17 mouse cellular contexts compared by ENCODE assay signal in genomic region chr1:40805891-40806290, GRCm38 (mm10). TPM values are rescaled to one million over a fixed set of nuclear protein-coding genes. Genes with fewer than 3 reads are reported as not detected.
A peak's percentile ranks its signal among the peaks of the same experiment; 100 is the strongest.
DNase-seq lines count a peak whose midpoint lies in the region; ATAC-seq lines count a peak whose summit lies in the region.
"Had no signal": no experiment of that assay in that cellular context is flagged by ENCODE, and none has a peak within 500 bp of the region (broad histone marks: within the 10 kb centered on the region; RNA-seq: fewer than 3 reads in every experiment).

No protein-coding gene starts in this region.

- H3K27ac ChIP-seq in heart, embryonic 11.5 days (ENCODE audit: low read depth, low read length) = peak overlapping the region; percentile 57
- peak overlapping the region; percentile 83 to 93 for H3K27ac ChIP-seq in heart, embryonic 14.5 days (replicated peaks in 1 of 2; ENCODE audit: control insufficient read depth in 1 of 2, insufficient read depth in 1 of 2, low read depth in 2 of 2, low read length in 2 of 2)
- H3K27ac ChIP-seq in kidney, embryonic 15.5 days = no peak overlapping the region
- H3K27ac ChIP-seq: embryonic facial prominence, embryonic 10.5 days; forebrain, embryonic 13.5 days; hindbrain, embryonic 10.5 days; hindbrain, embryonic 14.5 days; intestine, embryonic 15.5 days had no signal

- no peak overlapping the region for H3K9ac ChIP-seq in heart, embryonic 11.5 days (ENCODE audit: low read depth, low read length)
- H3K9ac ChIP-seq in heart, embryonic 14.5 days (ENCODE audit: low read length) = peak overlapping the region; percentile 31
- no peak overlapping the region for H3K9ac ChIP-seq in kidney, embryonic 15.5 days
- H3K9ac ChIP-seq: forebrain, embryonic 13.5 days; forebrain, postnatal 0 days; hindbrain, embryonic 14.5 days; intestine, embryonic 15.5 days had no signal

- no peak overlapping the region for H3K4me3 ChIP-seq in heart, embryonic 11.5 days (ENCODE audit: low read depth, low read length)
- peak overlapping the region; percentile 25 to 30 for H3K4me3 ChIP-seq in heart, embryonic 14.5 days (ENCODE audit: control insufficient read depth in 1 of 2, insufficient read depth in 1 of 2, low read depth in 1 of 2, low read length in 2 of 2)
- H3K4me3 ChIP-seq in kidney, embryonic 15.5 days (replicated peaks) = no peak overlapping the region
- H3K4me3 ChIP-seq: embryonic facial prominence, embryonic 10.5 days; forebrain, embryonic 13.5 days; hindbrain, embryonic 10.5 days; intestine, embryonic 15.5 days had no signal

- 83% methylated on average over 11 of the region's 11 CpGs for WGBS in heart, embryonic 11.5 days (ENCODE audit: insufficient replicate concordance)
- 79% methylated on average over 11 of the region's 11 CpGs for WGBS in heart, embryonic 14.5 days
- 90% methylated on average over 11 of the region's 11 CpGs for WGBS in kidney, embryonic 15.5 days

- H3K27me3 ChIP-seq in heart, embryonic 11.5 days (ENCODE audit: control insufficient read depth, insufficient read depth, low read length) = no peaks in the 10 kb centered on the region
- no peaks in the 10 kb centered on the region for H3K27me3 ChIP-seq in heart, embryonic 14.5 days (ENCODE audit: control insufficient read depth, insufficient read depth, low read length)
- H3K27me3 ChIP-seq in kidney, embryonic 15.5 days = no peaks in the 10 kb centered on the region
- H3K27me3 ChIP-seq: forebrain, embryonic 13.5 days; intestine, embryonic 15.5 days had no signal

- no peaks in the 10 kb centered on the region for H3K36me3 ChIP-seq in heart, embryonic 11.5 days (ENCODE audit: control insufficient read depth, insufficient read depth, low read length)
- no peaks in the 10 kb centered on the region; the same call in 1 of the 2 replicates for H3K36me3 ChIP-seq in heart, embryonic 14.5 days (ENCODE audit: control insufficient read depth, insufficient read depth, low read length)
- H3K36me3 ChIP-seq in kidney, embryonic 15.5 days = no peaks in the 10 kb centered on the region
- H3K36me3 ChIP-seq: embryonic facial prominence, embryonic 10.5 days; hindbrain, embryonic 10.5 days; intestine, embryonic 15.5 days had no signal

- intact Hi-C loops in heart, postnatal 25 days (cut with DNase I) = no loop called here
- intact Hi-C loops in heart, postnatal 36 days (cut with DNase I) = no loop called here
- intact Hi-C loops in heart, postnatal 10 days (cut with DNase I) = no loop called here

- H3K9me3 ChIP-seq in heart, embryonic 11.5 days (replicated peaks; ENCODE audit: control insufficient read depth, low read length) = no peaks in the 10 kb centered on the region
- H3K9me3 ChIP-seq in heart, embryonic 14.5 days (ENCODE audit: control insufficient read depth, low read length) = no peaks in the 10 kb centered on the region
- H3K9me3 ChIP-seq in kidney, embryonic 15.5 days (replicated peaks) = no peaks in the 10 kb centered on the region
- H3K9me3 ChIP-seq: embryonic facial prominence, embryonic 10.5 days; forebrain, embryonic 13.5 days; hindbrain, embryonic 10.5 days; intestine, embryonic 15.5 days had no signal

- peak overlapping the region; percentile 36 for H3K4me2 ChIP-seq in heart, embryonic 11.5 days
- peak overlapping the region; percentile 54 for H3K4me2 ChIP-seq in heart, embryonic 14.5 days (ENCODE audit: low read length)
- no peak overlapping the region for H3K4me2 ChIP-seq in kidney, embryonic 15.5 days
- H3K4me2 ChIP-seq: forebrain, embryonic 13.5 days; hindbrain, embryonic 14.5 days; intestine, embryonic 15.5 days had no signal

- no peak for ATAC-seq in heart, embryonic 11.5 days (replicated peaks; ENCODE audit: insufficient number of reproducible peaks, low FRiP score, low TSS enrichment)
- no peak for ATAC-seq in heart, embryonic 14.5 days (ENCODE audit: insufficient number of reproducible peaks, insufficient read depth, low FRiP score, low read depth)
- ATAC-seq in kidney, embryonic 15.5 days (replicated peaks; ENCODE audit: low FRiP score) = no peak
- ATAC-seq: forebrain, embryonic 13.5 days; forebrain, postnatal 0 days; intestine, embryonic 15.5 days had no signal

- peak; percentile 87 for DNase-seq in heart, adult 11 months
- no peak for DNase-seq in heart, postnatal 25 days (ENCODE audit: low spot score)
- DNase-seq in heart, postnatal 36 days = no peak
- peak; percentile 31 to 36 for DNase-seq in heart, postnatal 10 days
- no peak for DNase-seq in adrenal gland, postnatal 14 days
- DNase-seq: cerebellum, adult 18-20 months; forebrain, postnatal 0 days; kidney, adult 18-20 months had no signal

- H3K4me1 ChIP-seq in heart, embryonic 11.5 days (ENCODE audit: control insufficient read depth, insufficient read depth, low read length) = peaks cover 7% of the 10 kb centered on the region; the same call in 1 of the 2 replicates
- H3K4me1 ChIP-seq in heart, embryonic 14.5 days (ENCODE audit: control insufficient read depth in 2 of 2, insufficient read depth in 2 of 2, low read length in 2 of 2) = peaks cover 12 to 15% of the 10 kb centered on the region in 2 experiments; a peak in 3 of 4 replicates
- H3K4me1 ChIP-seq in kidney, embryonic 15.5 days = no peaks in the 10 kb centered on the region
- H3K4me1 ChIP-seq: embryonic facial prominence, embryonic 10.5 days; forebrain, embryonic 13.5 days; hindbrain, embryonic 10.5 days; intestine, embryonic 15.5 days had no signal

RNA-seq across cellular contexts. Expression of gene Tmem182, which starts 0.5 kb away (rescaled TPM):
- total RNA-seq in heart, postnatal 25 days (2021) = 100 to 1,000 TPM; 141 to 153 TPM
- 17.7 and 18.9 TPM in 2 replicates for polyA plus RNA-seq in heart, embryonic 11.5 days (2014; fragmentation: Nextera tagmentation; extraction: Ambion mirVana)
- total RNA-seq in heart, postnatal 36 days (2021) = 100 to 1,000 TPM; 161 to 172 TPM
- polyA plus RNA-seq in heart, embryonic 14.5 days (2014; fragmentation: Nextera tagmentation; extraction: Ambion mirVana) = 48.5 and 52.0 TPM in 2 replicates
- total RNA-seq in heart, postnatal 10 days (2021) = 100 to 1,000 TPM; 124 to 131 TPM
- 1.2 and 1.5 TPM in 2 replicates for polyA plus RNA-seq in kidney, embryonic 15.5 days (2015; fragmentation: Nextera tagmentation; extraction: Ambion mirVana)
- total RNA-seq in adrenal gland, postnatal 14 days (2021) = 4.5 and 6.4 TPM in 2 replicates
- total RNA-seq: MEL had no signal
- polyA plus RNA-seq: embryonic facial prominence, embryonic 10.5 days; hindbrain, embryonic 10.5 days; hindbrain, embryonic 14.5 days had no signal

RNA-seq across cellular contexts. Expression of gene Mfsd9, which starts 15.4 kb away (rescaled TPM):
- under 1 TPM; 0.70 to 0.83 TPM for total RNA-seq in heart, postnatal 25 days (2021)
- 1.9 and 2.0 TPM in 2 replicates for polyA plus RNA-seq in heart, embryonic 11.5 days (2014; fragmentation: Nextera tagmentation; extraction: Ambion mirVana)
- 1 to 10 TPM in 1 of 2 experiments, under 1 TPM in 1; 0.78 to 1.1 TPM for total RNA-seq in heart, postnatal 36 days (2021)
- polyA plus RNA-seq in heart, embryonic 14.5 days (2014; fragmentation: Nextera tagmentation; extraction: Ambion mirVana) = 1.5 and 1.8 TPM in 2 replicates
- total RNA-seq in heart, postnatal 10 days (2021) = 1 to 10 TPM; 1.0 to 1.4 TPM
- 3.9 and 5.1 TPM in 2 replicates for polyA plus RNA-seq in kidney, embryonic 15.5 days (2015; fragmentation: Nextera tagmentation; extraction: Ambion mirVana)
- total RNA-seq in adrenal gland, postnatal 14 days (2021) = 2.6 and 3.2 TPM in 2 replicates

Comparison
In these comparisons a context has a peak if more than half of its experiments do, and no peak if none do; other contexts are left out.
1. DNase-seq: peak in heart, adult 11 months (single experiment) and heart, postnatal 10 days (2 of 2); none in heart, postnatal 25 days (single experiment), heart, postnatal 36 days (0 of 2) and adrenal gland, postnatal 14 days (single experiment).
2. H3K4me3 ChIP-seq: peak in heart, embryonic 14.5 days (2 of 2); none in heart, embryonic 11.5 days (single experiment) and kidney, embryonic 15.5 days (single experiment).
3. RNA of gene Tmem182, which starts 0.5 kb away (total RNA-seq): 161 to 172 TPM in heart, postnatal 36 days, 141 to 153 TPM in heart, postnatal 25 days and 124 to 131 TPM in heart, postnatal 10 days; 4.5 to 6.4 TPM in adrenal gland, postnatal 14 days; every median in the first group is over 10 times any median in the second.